Mouse (Mus musculus) myocyte (in vitro differentiated cells): ENCODE measurements at regions not wholly inside any gene's neighbourhood (a gene's known extent, or its start where the extent isn't known, plus 50 kb on each side); places are given as distances from the start of the nearest gene placed in this dataset.

ENCODE experiments used
- H3K27me3 ChIP-seq: one replicate; pipeline ENCODE4 v1.6.1; 2011; ENCODE audit not compliant: control insufficient read depth, insufficient read depth, insufficient read length
- H3K36me3 ChIP-seq: one replicate; pipeline ENCODE4 v1.6.1; 2011; ENCODE audit not compliant: control insufficient read depth, insufficient read depth
- H3K4me2 ChIP-seq: one replicate; pipeline ENCODE4 v1.6.1; 2011; ENCODE audit warnings: low read depth, control low read depth
- H3K4me3 ChIP-seq: one replicate; pipeline ENCODE4 v1.5.1; 2011; ENCODE audit warnings: mild to moderate bottlenecking, control low read depth, moderate library complexity
- H3K79me2 ChIP-seq: one replicate; pipeline ENCODE4 v1.6.1; 2011; ENCODE audit not compliant: control insufficient read depth, insufficient read depth
- H3ac ChIP-seq: one replicate; pipeline ENCODE4 v1.6.1; 2011; ENCODE audit not compliant: control insufficient read depth, insufficient read length
- CEBPB ChIP-seq: IDR thresholded peaks from 2 replicates; pipeline ENCODE4 v1.6.1; 2011; ENCODE audit warnings: mild to moderate bottlenecking, moderate library complexity; ENCODE audit not compliant: poor library complexity, insufficient read depth, severe bottlenecking
- E2F4 ChIP-seq: IDR thresholded peaks from one replicate; pipeline ENCODE4 v1.6.1; 2011; ENCODE audit warnings: mild to moderate bottlenecking, control low read depth, moderate library complexity; ENCODE audit not compliant: insufficient read depth
- MAX ChIP-seq: IDR thresholded peaks from one replicate; pipeline ENCODE4 v1.6.1; 2011; ENCODE audit warnings: low read depth, mild to moderate bottlenecking, control low read depth
- MYOD1 ChIP-seq, 3 experiments: IDR thresholded peaks; one replicate each; pipeline ENCODE4 v1.6.1; 2011; ENCODE audit warnings: control low read depth in 2 of 3, low read depth in 2 of 3, mild to moderate bottlenecking in 2 of 3, moderate library complexity in 1 of 3; ENCODE audit not compliant: insufficient read length in 2 of 3, control insufficient read depth in 1 of 3
- MYOG ChIP-seq, 3 experiments: IDR thresholded peaks; one replicate each; pipeline ENCODE4 v1.6.1; 2011; ENCODE audit warnings: control low read depth in 2 of 3, low read depth in 2 of 3, mild to moderate bottlenecking in 2 of 3; ENCODE audit not compliant: insufficient read length in 2 of 3, control insufficient read depth in 1 of 3, insufficient read depth in 1 of 3
- POLR2A ChIP-seq: IDR thresholded peaks from one replicate; pipeline ENCODE4 v1.6.1; 2011; ENCODE audit warnings: low read depth, mild to moderate bottlenecking, control low read depth, moderate library complexity; ENCODE audit not compliant: insufficient read length
- POLR2AphosphoS2 ChIP-seq: IDR thresholded peaks from one replicate; pipeline ENCODE4 v1.6.1; 2011; ENCODE audit warnings: low read depth, control low read depth; ENCODE audit not compliant: insufficient read length
- REST ChIP-seq: IDR thresholded peaks from one replicate; pipeline ENCODE4 v1.6.1; 2011; ENCODE audit warnings: mild to moderate bottlenecking, control low read depth, moderate library complexity; ENCODE audit not compliant: insufficient read depth, insufficient read length
- SRF ChIP-seq: IDR thresholded peaks from one replicate; pipeline ENCODE4 v1.6.1; 2011; ENCODE audit warnings: low read depth; ENCODE audit not compliant: control insufficient read depth, insufficient read length
- TCF12 ChIP-seq: IDR thresholded peaks from one replicate; pipeline ENCODE4 v1.6.1; 2011; ENCODE audit warnings: mild to moderate bottlenecking, control low read depth; ENCODE audit not compliant: poor library complexity, insufficient read depth, severe bottlenecking
- TCF3 ChIP-seq: IDR thresholded peaks from one replicate; pipeline ENCODE4 v1.6.1; 2011; ENCODE audit warnings: low read depth, control low read depth; ENCODE audit not compliant: insufficient read length
- USF1 ChIP-seq: IDR thresholded peaks from one replicate; pipeline ENCODE4 v1.6.1; 2011; ENCODE audit warnings: low read depth, mild to moderate bottlenecking, control low read depth, moderate library complexity

DNA sequence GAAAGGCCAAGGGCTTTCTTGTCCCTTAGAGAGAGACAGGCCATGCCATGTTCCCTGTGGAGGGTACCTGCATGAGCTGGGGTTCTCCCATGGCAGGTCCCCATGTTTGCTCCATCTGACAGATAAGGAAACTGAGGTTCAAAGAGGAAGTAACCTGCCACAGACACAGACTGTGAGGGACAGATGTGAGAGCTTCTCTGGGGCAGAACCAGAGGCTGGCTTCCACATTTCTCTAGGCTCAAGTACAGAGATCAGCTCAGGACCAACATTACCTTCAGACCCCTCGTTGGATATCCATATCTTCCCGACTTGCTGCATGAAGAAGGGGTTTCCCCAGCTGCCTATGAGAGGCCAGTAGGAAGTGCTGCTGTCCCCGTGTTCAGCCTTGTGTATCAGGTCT is 91.6 kb upstream of the Id2 start:
- Histone ChIP-seq H3ac (no peak overlapping the region), H3K79me2 (no peaks in the 10 kb centered on the region), H3K36me3 (no peaks in the 10 kb centered on the region), H3K4me3 (no peak overlapping the region), H3K27me3 (no peaks in the 10 kb centered on the region), H3K4me2 (peak overlapping the region; percentile 54)
- TF ChIP-seq USF1 (no peak), POLR2AphosphoS2 (no peak), SRF (no peak), TCF3 (no peak), MAX (no peak), REST (no peak), TCF12 (no peak), CEBPB (no peak), POLR2A (no peak), MYOG (IDR thresholded peaks at IDR 0.05; ENCODE audit: control insufficient read depth in 1 of 3, insufficient read depth in 1 of 3, insufficient read length in 2 of 3, low read depth in 2 of 3) (no peak), E2F4 (no peak), MYOD1 (IDR thresholded peaks at IDR 0.05; ENCODE audit: control insufficient read depth in 1 of 3, insufficient read length in 2 of 3, low read depth in 2 of 3) (no peak)

DNA sequence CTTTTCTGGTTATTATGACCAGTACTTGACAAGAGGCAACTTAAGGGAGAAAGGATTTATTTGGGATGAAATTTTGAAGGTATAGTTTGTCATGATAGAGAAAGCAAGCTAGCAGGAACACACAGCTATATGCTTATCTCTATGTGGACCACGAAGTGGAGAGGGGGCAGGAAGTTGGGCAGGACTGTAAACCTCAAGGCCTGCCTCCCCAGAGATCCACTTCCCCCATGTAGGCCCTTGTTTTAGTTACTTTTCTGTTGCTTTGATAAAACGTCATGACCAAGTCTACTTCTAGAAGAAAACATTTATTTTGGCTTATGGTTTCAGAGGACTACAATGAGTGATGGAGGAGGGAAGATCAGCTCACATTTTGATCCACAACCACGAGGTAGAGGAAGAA is 90.3 kb upstream of the Id2 start:
- no peaks in the 10 kb centered on the region for H3K79me2 ChIP-seq
- no peak overlapping the region for H3K4me2 ChIP-seq
- no peaks in the 10 kb centered on the region for H3K36me3 ChIP-seq
- no peaks in the 10 kb centered on the region for H3K27me3 ChIP-seq
- no peak overlapping the region for H3K4me3 ChIP-seq
- H3ac ChIP-seq = no peak overlapping the region
- TF ChIP-seq TCF3 (no peak), E2F4 (no peak), POLR2AphosphoS2 (no peak), USF1 (no peak), TCF12 (no peak), REST (no peak), MYOG (IDR thresholded peaks at IDR 0.05; ENCODE audit: control insufficient read depth in 1 of 3, insufficient read depth in 1 of 3, insufficient read length in 2 of 3, low read depth in 2 of 3) (no peak), MYOD1 (IDR thresholded peaks at IDR 0.05; ENCODE audit: control insufficient read depth in 1 of 3, insufficient read length in 2 of 3, low read depth in 2 of 3) (no peak), POLR2A (no peak), SRF (no peak), CEBPB (no peak), MAX (no peak)

DNA sequence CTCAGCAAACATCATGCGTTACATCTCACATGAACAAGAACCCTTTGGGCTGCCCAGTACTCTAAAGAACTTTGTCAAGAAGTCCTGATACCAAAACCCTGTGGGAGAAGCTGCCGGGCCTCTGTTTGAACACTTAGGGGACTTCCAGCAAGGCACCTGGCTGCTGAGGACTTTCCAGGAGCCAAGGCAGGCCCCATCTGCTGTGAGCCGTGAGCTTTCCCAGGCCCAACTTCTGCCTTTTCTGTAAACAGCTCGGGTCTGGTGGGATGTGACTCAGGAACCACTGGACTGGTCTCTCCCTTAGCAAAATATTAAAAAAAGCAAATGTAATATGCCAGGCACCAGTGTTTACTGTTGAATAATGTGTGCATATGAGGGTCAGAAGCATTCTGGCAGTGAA is 85.7 kb upstream of the Id2 start:
- H3K4me3 ChIP-seq = no peak overlapping the region
- no peak overlapping the region for H3K4me2 ChIP-seq
- TF ChIP-seq MYOG (IDR thresholded peaks at IDR 0.05; ENCODE audit: control insufficient read depth in 1 of 3, insufficient read depth in 1 of 3, insufficient read length in 2 of 3, low read depth in 2 of 3) = no peak
- no peak for TF ChIP-seq SRF
- no peak for TF ChIP-seq POLR2AphosphoS2
- no peak for TF ChIP-seq CEBPB
- TF ChIP-seq USF1 = no peak
- no peak for TF ChIP-seq E2F4
- no peak for TF ChIP-seq TCF12
- no peak for TF ChIP-seq TCF3
- no peak for TF ChIP-seq MYOD1 (IDR thresholded peaks at IDR 0.05; ENCODE audit: control insufficient read depth in 1 of 3, insufficient read length in 2 of 3, low read depth in 2 of 3)
- TF ChIP-seq MAX = no peak
- TF ChIP-seq POLR2A = no peak
- TF ChIP-seq REST = no peak
- H3ac ChIP-seq = no peak overlapping the region
- no peaks in the 10 kb centered on the region for H3K27me3 ChIP-seq
- no peaks in the 10 kb centered on the region for H3K36me3 ChIP-seq
- H3K79me2 ChIP-seq = no peaks in the 10 kb centered on the region

DNA sequence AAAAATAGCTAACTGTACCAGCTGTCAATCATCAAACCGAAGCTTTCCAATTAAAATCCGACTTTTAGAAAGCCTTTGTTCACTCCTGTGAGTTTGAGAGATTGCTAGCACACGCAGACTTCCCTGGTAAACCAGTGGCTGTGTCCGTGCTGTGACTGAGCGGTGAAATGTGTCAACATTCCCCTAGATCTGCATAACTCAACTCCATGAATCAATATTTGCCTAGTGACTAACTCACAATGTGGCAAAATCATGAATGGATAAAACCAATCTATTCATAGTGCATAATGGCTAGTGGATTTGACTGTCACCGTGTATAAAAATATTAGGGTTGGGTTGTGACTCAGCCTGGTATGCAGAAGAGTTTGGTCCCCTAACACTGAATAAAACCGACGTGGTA is 84.4 kb upstream of the Id2 start:
- peak overlapping the region; percentile 39 for H3K4me2 ChIP-seq
- no peaks in the 10 kb centered on the region for H3K79me2 ChIP-seq
- no peaks in the 10 kb centered on the region for H3K27me3 ChIP-seq
- H3ac ChIP-seq = no peak overlapping the region
- TF ChIP-seq REST (no peak), TCF3 (no peak), SRF (no peak), E2F4 (no peak), POLR2AphosphoS2 (no peak)
- no peak overlapping the region for H3K4me3 ChIP-seq
- H3K36me3 ChIP-seq = no peaks in the 10 kb centered on the region

DNA sequence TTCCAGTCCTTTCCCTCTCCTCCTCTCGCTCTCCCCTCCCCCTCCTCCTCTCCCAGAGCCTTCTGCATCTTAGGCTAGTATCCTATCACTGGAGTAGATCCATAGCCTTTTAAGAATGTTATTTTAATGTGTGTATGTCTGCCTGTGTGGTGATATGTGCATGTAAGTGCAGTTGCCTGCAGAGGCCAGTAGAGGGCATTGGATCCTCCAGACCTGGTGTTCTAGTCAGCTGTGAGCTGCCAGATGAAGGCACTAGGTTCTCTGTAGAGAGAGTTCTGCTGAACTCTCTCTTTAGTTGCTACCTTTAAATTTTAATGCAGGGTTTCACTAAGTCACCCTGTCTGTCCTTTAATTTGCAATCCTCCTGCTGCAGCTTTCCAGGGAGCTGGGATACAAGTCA is 83.9 kb upstream of the Id2 start:
- H3K4me2 ChIP-seq = peak overlapping the region; percentile 39
- H3K4me3 ChIP-seq = no peak overlapping the region
- TF ChIP-seq E2F4 (no peak), MAX (no peak), SRF (no peak), POLR2A (no peak), POLR2AphosphoS2 (no peak), REST (no peak), TCF3 (no peak)
- H3K36me3 ChIP-seq = no peaks in the 10 kb centered on the region
- no peaks in the 10 kb centered on the region for H3K27me3 ChIP-seq
- no peaks in the 10 kb centered on the region for H3K79me2 ChIP-seq
- no peak overlapping the region for H3ac ChIP-seq
